Mouse (Mus musculus) midbrain, embryonic 15.5 days (tissue): Measurements from ENCODE around the gene Cacna1g. TPM values are rescaled to one million over a fixed set of nuclear protein-coding genes. Genes with fewer than 3 reads are reported as not detected.

ENCODE experiments used
- ATAC-seq: fragments of 200-750 bp; cut with Nextera tagmentation; replicated peaks from 2 replicates; pipeline ENCODE4 v1.8.0; 2017; ENCODE audit warnings: moderate TSS enrichment
- H3K27ac ChIP-seq: fragments of 300-500 bp; sonication (generic); 2 replicates; pipeline ENCODE4 v1.5.1; 2015; ENCODE audit warnings: mild to moderate bottlenecking, inconsistent platforms
- H3K27me3 ChIP-seq: fragments of 300-500 bp; sonication (generic); replicated peaks from 2 replicates; pipeline ENCODE4 v1.6.1; 2015; ENCODE audit warnings: inconsistent platforms
- H3K36me3 ChIP-seq: fragments of 300-500 bp; sonication (generic); replicated peaks from 2 replicates; pipeline ENCODE4 v1.6.1; 2015; ENCODE audit warnings: inconsistent platforms
- H3K4me1 ChIP-seq: fragments of 300-500 bp; sonication (generic); 2 replicates; pipeline ENCODE4 v1.6.1; 2015; ENCODE audit warnings: inconsistent platforms
- H3K4me2 ChIP-seq: fragments of 300-500 bp; sonication (generic); 2 replicates; pipeline ENCODE4 v1.6.1; 2015; ENCODE audit warnings: inconsistent platforms, mild to moderate bottlenecking, moderate library complexity
- H3K4me3 ChIP-seq: fragments of 300-500 bp; sonication (generic); 2 replicates; pipeline ENCODE4 v1.5.1; 2015; ENCODE audit warnings: mild to moderate bottlenecking, inconsistent platforms
- H3K9ac ChIP-seq: fragments of 300-500 bp; sonication (generic); 2 replicates; pipeline ENCODE4 v1.6.1; 2015; ENCODE audit warnings: mild to moderate bottlenecking, inconsistent platforms
- H3K9me3 ChIP-seq: fragments of 300-500 bp; sonication (generic); 2 replicates; pipeline ENCODE4 v1.6.1; 2016; ENCODE audit warnings: inconsistent platforms
- WGBS: fragments of 180-500 bp; shearing (Covaris S2); methylation state at CpG from one replicate; pipeline ENCODE4 v1.1.7; 2015; ENCODE audit warnings: mixed read lengths; 5-methylcytosine and 5-hydroxymethylcytosine counted together
- polyA plus RNA-seq: library from polyadenylated mRNA; unstranded; fragments of >200 nt; fragmentation: Nextera tagmentation; extraction: Ambion mirVana; gene quantifications from 2 replicates; pipeline ENCODE4 v1.2.1, GENCODE M21; 2015

Gene Cacna1g
- polyA plus RNA-seq, 1 experiment from 2014 or later, result 20.7 TPM

DNA sequence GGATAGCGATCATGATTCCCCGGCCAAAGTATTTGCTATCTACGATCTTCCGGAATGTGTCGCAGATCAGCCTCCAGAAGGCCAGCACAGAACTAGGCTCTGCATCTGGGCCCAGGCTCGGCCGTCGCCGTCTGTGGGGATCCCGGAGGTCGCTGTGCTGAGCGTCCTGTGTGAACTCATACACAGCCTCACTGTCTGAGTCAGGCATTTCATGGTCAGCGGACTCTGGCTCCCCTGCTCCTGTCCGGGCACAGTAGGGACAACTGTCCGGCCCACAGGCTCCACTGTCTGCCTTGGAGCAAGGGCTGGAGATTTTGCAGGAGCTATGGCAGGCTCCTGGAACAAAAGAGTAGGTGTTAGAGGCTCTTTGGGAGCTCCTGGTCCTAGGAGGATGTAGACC is 17.0 kb downstream of the Cacna1g start:
- H3K36me3 ChIP-seq, result peaks cover 12% of the 10 kb centered on the region; the same call in 1 of the 2 replicates

GRCm38 (mm10) chr11:94456347-94456746 is 17.7 kb downstream of the Cacna1g start:
- Histone ChIP-seq H3K27ac (no peak overlapping the region; the same call in 1 of the 2 replicates), H3K4me3 (no peak overlapping the region), H3K9me3 (no peaks in the 10 kb centered on the region), H3K36me3 (peaks cover 12% of the 10 kb centered on the region; the same call in 1 of the 2 replicates), H3K4me1 (0 out of 2 replicates have a peak, but pooled peaks cover 5% of the 10 kb centered on the region), H3K27me3 (no peaks in the 10 kb centered on the region), H3K4me2 (no peak overlapping the region), H3K9ac (no peak overlapping the region)
- ATAC-seq, result no peak
- WGBS, result 80% methylated on average over 3 of the region's 3 CpGs

More for the DNA sequence above, 17.0 kb downstream of the Cacna1g start:
- Histone ChIP-seq H3K9ac (no peak overlapping the region), H3K9me3 (no peaks in the 10 kb centered on the region), H3K4me3 (no peak overlapping the region), H3K27me3 (no peaks in the 10 kb centered on the region), H3K27ac (no peak overlapping the region), H3K4me1 (0 out of 2 replicates have a peak, but pooled peaks cover 5% of the 10 kb centered on the region), H3K4me2 (no peak overlapping the region)
- 83% methylated on average over 15 of the region's 15 CpGs for WGBS
- no peak for ATAC-seq

GRCm38 (mm10) chr11:94455161-94455820 is 18.7 kb downstream of the Cacna1g start:
- Histone ChIP-seq H3K27ac (no peak overlapping the region), H3K36me3 (peaks cover 12% of the 10 kb centered on the region; the same call in 1 of the 2 replicates), H3K27me3 (no peaks in the 10 kb centered on the region), H3K4me3 (no peak overlapping the region), H3K9me3 (no peaks in the 10 kb centered on the region), H3K4me2 (no peak overlapping the region), H3K9ac (no peak overlapping the region), H3K4me1 (peaks cover 6% of the 10 kb centered on the region; the same call in 1 of the 2 replicates)
- no peak for ATAC-seq
- 85% methylated on average over 10 of the region's 10 CpGs for WGBS

GRCm38 (mm10) chr11:94454756-94455155 is 19.2 kb downstream of the Cacna1g start:
- Histone ChIP-seq H3K4me2 (no peak overlapping the region), H3K27ac (no peak overlapping the region), H3K4me1 (peaks cover 12% of the 10 kb centered on the region), H3K4me3 (no peak overlapping the region), H3K9me3 (no peaks in the 10 kb centered on the region), H3K36me3 (peaks cover 12% of the 10 kb centered on the region; the same call in 1 of the 2 replicates), H3K27me3 (no peaks in the 10 kb centered on the region), H3K9ac (no peak overlapping the region)
- no peak for ATAC-seq
- WGBS, result 77% methylated on average over 5 of the region's 5 CpGs

DNA sequence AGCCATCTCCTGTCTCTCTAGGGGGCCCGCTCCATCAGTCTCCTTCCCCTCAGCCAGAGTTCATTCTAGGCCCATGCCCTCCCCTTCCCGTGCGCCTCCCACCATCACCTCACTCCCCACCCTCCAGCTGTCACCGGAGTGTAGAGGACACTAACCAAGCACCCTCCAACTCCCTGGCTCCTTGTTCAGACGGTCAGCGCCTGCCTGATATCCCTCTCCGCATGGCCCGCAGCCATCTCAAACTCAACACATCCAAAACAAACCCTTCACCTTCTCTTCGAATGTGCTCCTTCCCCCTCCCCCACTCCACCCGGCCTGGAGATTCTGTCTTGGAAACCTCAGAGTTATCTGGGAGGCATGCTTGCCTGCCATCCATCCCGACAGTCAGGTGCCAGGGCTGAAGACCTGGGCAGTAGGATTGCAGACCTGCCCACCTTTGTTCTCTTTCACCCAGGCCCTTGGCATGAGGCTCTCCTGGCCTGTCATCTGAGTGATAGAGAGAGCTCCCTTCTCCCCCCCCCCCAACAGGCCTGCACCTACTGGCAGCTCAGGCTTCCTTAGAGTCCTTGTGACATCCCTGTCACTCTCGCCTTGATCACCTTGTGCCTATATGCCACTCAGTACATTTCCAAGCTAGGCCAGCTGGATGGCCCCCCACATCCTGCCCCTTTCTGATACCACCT is 22.8 kb downstream of the Cacna1g start:
- 0 out of 2 replicates have a peak, but pooled peaks have one; percentile 7 for ATAC-seq
- H3K27ac ChIP-seq, result no peak overlapping the region
- no peak overlapping the region for H3K9ac ChIP-seq
- 74% methylated on average over 12 of the region's 12 CpGs for WGBS
- no peak overlapping the region for H3K4me2 ChIP-seq
- no peaks in the 10 kb centered on the region for H3K36me3 ChIP-seq
- H3K27me3 ChIP-seq, result no peaks in the 10 kb centered on the region
- H3K4me3 ChIP-seq, result no peak overlapping the region
- peaks cover 22% of the 10 kb centered on the region for H3K4me1 ChIP-seq
- H3K9me3 ChIP-seq, result no peaks in the 10 kb centered on the region

- Histone ChIP-seq H3K4me3 (no peak overlapping the region), H3K27ac (peak overlapping the region; percentile 64), H3K36me3 (no peaks in the 10 kb centered on the region), H3K4me2 (no peak overlapping the region), H3K4me1 (peaks cover 29% of the 10 kb centered on the region), H3K9me3 (no peaks in the 10 kb centered on the region), H3K9ac (no peak overlapping the region), H3K27me3 (no peaks in the 10 kb centered on the region)
- 51% methylated on average over 5 of the region's 5 CpGs for WGBS
- ATAC-seq, result no peak
These were observed 24.1 kb downstream of the Cacna1g start for GRCm38 (mm10) chr11:94449886-94450285.

DNA sequence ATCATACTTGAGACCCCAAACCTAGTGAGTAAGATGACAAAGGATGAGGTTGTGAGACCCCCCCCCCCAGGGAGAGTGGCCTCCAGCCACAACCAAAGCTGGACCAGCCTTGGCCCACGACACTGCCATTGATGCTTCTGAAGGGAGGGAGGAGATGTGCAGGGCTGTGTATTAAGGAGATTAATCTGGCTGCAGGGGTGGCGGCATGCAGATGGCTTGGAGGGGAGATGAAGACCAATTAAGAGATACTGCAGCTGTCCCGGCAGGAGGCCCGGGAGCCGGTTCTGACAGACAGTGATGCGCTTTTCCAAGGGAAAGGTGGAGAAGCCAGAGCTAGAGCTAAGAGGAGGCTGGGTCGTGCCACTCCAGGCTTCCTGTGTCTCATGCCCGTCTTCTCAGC is 24.8 kb downstream of the Cacna1g start:
- no peaks in the 10 kb centered on the region for H3K9me3 ChIP-seq
- 22% methylated on average over 8 of the region's 8 CpGs for WGBS
- peak overlapping the region; percentile 64 for H3K27ac ChIP-seq
- 0 out of 2 replicates have a peak, but pooled peaks have one; percentile 57 for ATAC-seq
- no peak overlapping the region for H3K4me2 ChIP-seq
- peaks cover 35% of the 10 kb centered on the region for H3K4me1 ChIP-seq
- H3K36me3 ChIP-seq, result no peaks in the 10 kb centered on the region
- no peak overlapping the region for H3K9ac ChIP-seq
- H3K27me3 ChIP-seq, result no peaks in the 10 kb centered on the region
- H3K4me3 ChIP-seq, result no peak overlapping the region

DNA sequence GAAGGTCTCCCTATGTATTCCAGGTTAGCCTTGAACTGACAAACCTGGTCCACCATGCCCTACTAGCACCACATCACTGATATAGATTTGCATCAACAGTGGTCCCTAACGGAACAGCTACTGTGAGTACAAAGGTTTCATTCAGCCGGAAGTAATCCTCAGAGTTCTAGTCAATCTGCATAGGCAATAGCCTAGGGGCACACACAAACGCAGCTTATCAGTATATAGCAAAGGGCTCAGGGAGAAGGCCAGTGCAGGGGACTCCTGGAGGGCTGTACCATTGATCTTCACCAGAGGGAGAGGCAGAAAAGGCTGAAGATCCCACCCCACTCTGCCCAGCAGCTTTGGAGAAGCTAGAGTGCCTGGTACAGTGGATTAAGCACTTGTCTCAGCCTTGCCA is 27.0 kb downstream of the Cacna1g start:
- Histone ChIP-seq H3K4me1 (peaks cover 41% of the 10 kb centered on the region), H3K4me3 (no peak overlapping the region), H3K27me3 (no peaks in the 10 kb centered on the region), H3K9ac (no peak overlapping the region), H3K36me3 (no peaks in the 10 kb centered on the region; the same call in 1 of the 2 replicates), H3K9me3 (no peaks in the 10 kb centered on the region), H3K4me2 (no peak overlapping the region), H3K27ac (no peak overlapping the region)
- 12% methylated on average over 3 of the region's 3 CpGs for WGBS
- ATAC-seq, result no peak

DNA sequence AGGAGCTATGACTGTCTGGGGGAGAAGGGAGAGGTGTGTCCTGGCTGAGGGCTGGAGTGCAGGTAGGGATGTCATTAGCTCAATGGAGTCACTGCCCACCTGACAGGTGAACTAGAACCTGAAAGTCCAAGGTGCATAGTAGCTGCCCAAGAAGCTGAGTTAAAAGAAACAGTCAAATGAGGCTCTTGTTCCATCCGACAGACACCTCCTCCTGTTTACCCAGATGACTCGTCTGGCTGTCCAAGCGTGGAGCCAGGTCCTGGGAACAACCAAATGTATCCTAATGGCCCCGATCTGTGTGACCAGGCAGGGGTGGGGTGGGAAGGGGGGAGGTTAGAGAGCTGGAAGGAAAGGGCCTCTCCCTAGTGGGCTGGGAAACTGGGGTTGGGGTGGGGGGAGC is 28.7 kb downstream of the Cacna1g start:
- H3K9ac ChIP-seq, result no peak overlapping the region
- H3K4me2 ChIP-seq, result no peak overlapping the region
- H3K36me3 ChIP-seq, result no peaks in the 10 kb centered on the region; the same call in 1 of the 2 replicates
- WGBS, result 41% methylated on average over 4 of the region's 4 CpGs
- H3K9me3 ChIP-seq, result no peaks in the 10 kb centered on the region
- no peaks in the 10 kb centered on the region for H3K27me3 ChIP-seq
- H3K27ac ChIP-seq, result no peak overlapping the region
- peaks cover 58% of the 10 kb centered on the region for H3K4me1 ChIP-seq
- no peak for ATAC-seq
- H3K4me3 ChIP-seq, result no peak overlapping the region

- peaks cover 55% of the 10 kb centered on the region for H3K4me1 ChIP-seq
These were observed 29.2 kb downstream of the Cacna1g start for GRCm38 (mm10) chr11:94444829-94445228.

GRCm38 (mm10) chr11:94441752-94442151 is 32.2 kb downstream of the Cacna1g start:
- Histone ChIP-seq H3K36me3 (no peaks in the 10 kb centered on the region; the same call in 1 of the 2 replicates), H3K9ac (no peak overlapping the region), H3K4me3 (no peak overlapping the region), H3K27me3 (no peaks in the 10 kb centered on the region), H3K4me2 (no peak overlapping the region), H3K4me1 (peaks cover 44% of the 10 kb centered on the region), H3K27ac (peak overlapping the region; percentile 55; the same call in 1 of the 2 replicates), H3K9me3 (no peaks in the 10 kb centered on the region)
- whole genome bisulfite sequencing, result 54% methylated on average over 9 of the region's 9 CpGs
- no peak for ATAC-seq

More at GRCm38 (mm10) chr11:94444829-94445228, 29.2 kb downstream of the Cacna1g start:
- H3K27ac ChIP-seq, result no peak overlapping the region
- ATAC-seq, result no peak
- no peak overlapping the region for H3K9ac ChIP-seq
- no peak overlapping the region for H3K4me3 ChIP-seq
- H3K9me3 ChIP-seq, result no peaks in the 10 kb centered on the region
- H3K36me3 ChIP-seq, result no peaks in the 10 kb centered on the region; the same call in 1 of the 2 replicates
- WGBS, result 42% methylated on average over 5 of the region's 5 CpGs
- no peak overlapping the region for H3K4me2 ChIP-seq
- no peaks in the 10 kb centered on the region for H3K27me3 ChIP-seq

- ATAC-seq, result peak; percentile 62; the same call in 1 of the 2 replicates
- H3K4me3 ChIP-seq, result no peak overlapping the region
- H3K36me3 ChIP-seq, result no peaks in the 10 kb centered on the region; the same call in 1 of the 2 replicates
- H3K9ac ChIP-seq, result no peak overlapping the region
- no peak overlapping the region for H3K4me2 ChIP-seq
- peaks cover 44% of the 10 kb centered on the region for H3K4me1 ChIP-seq
- H3K9me3 ChIP-seq, result no peaks in the 10 kb centered on the region
- H3K27ac ChIP-seq, result peak overlapping the region; percentile 55
- H3K27me3 ChIP-seq, result no peaks in the 10 kb centered on the region
- 17% methylated on average over 7 of the region's 7 CpGs for WGBS
These were observed 32.9 kb downstream of the Cacna1g start for GRCm38 (mm10) chr11:94441122-94441521.
